Mouse (Mus musculus) intestine, embryonic 16.5 days (tissue): ENCODE measurements at regions not wholly inside any gene's neighbourhood (a gene's known extent, or its start where the extent isn't known, plus 50 kb on each side); places are given as distances from the start of the nearest gene placed in this dataset.
"Not testable (repeated sequence)": the region's sequence is repeated elsewhere in the genome, so short reads cannot be mapped to it uniquely, and the experiment has no call there.

Source experiments
- ATAC-seq: fragments of 200-750 bp; cut with Nextera tagmentation; 2 replicates; pipeline ENCODE4 v1.8.0; 2017; ENCODE audit warnings: moderate TSS enrichment, moderate library complexity
- H3K27ac ChIP-seq: fragments of 300-500 bp; sonication (generic); 2 replicates; pipeline ENCODE4 v1.5.1; 2014; ENCODE audit warnings: mild to moderate bottlenecking, low read length
- H3K27me3 ChIP-seq: fragments of 300-500 bp; sonication (generic); replicated peaks from 2 replicates; pipeline ENCODE4 v1.6.1; 2014; ENCODE audit warnings: low read length, control low read depth, mixed read lengths; ENCODE audit not compliant: control insufficient read depth, insufficient read depth
- H3K36me3 ChIP-seq: fragments of 300-500 bp; sonication (generic); 2 replicates; pipeline ENCODE4 v1.6.1; 2014; ENCODE audit warnings: low read length, control low read depth; ENCODE audit not compliant: control insufficient read depth, insufficient read depth
- H3K4me1 ChIP-seq: fragments of 300-500 bp; sonication (generic); 2 replicates; pipeline ENCODE4 v1.6.1; 2014; ENCODE audit warnings: low read length, control low read depth, mixed read lengths; ENCODE audit not compliant: control insufficient read depth, insufficient read depth
- H3K4me2 ChIP-seq: fragments of 300-500 bp; sonication (generic); 2 replicates; pipeline ENCODE4 v1.6.1; 2014; ENCODE audit warnings: low read depth, low read length, control low read depth
- H3K4me3 ChIP-seq: fragments of 300-500 bp; sonication (generic); 2 replicates; pipeline ENCODE4 v1.5.1; 2014; ENCODE audit warnings: mild to moderate bottlenecking, low read length
- H3K9ac ChIP-seq: fragments of 300-500 bp; sonication (generic); 2 replicates; pipeline ENCODE4 v1.6.1; 2014; ENCODE audit warnings: low read depth, low read length
- H3K9me3 ChIP-seq: fragments of 300-500 bp; sonication (generic); 2 replicates; pipeline ENCODE4 v1.6.1; 2016; ENCODE audit warnings: low read length, control low read depth; ENCODE audit not compliant: control insufficient read depth
- WGBS: fragments of 180-500 bp; shearing (Covaris S2); extraction: QIAGEN DNeasy Blood & Tissue Kit; methylation state at CpG from one replicate; pipeline ENCODE4 v1.1.7; 2014; 5-methylcytosine and 5-hydroxymethylcytosine counted together

GRCm38 (mm10) chr2:16892381-16892780 lies 536.3 kb downstream of the Plxdc2 start:
- H3K27me3 ChIP-seq, ATAC-seq, H3K4me3 ChIP-seq, H3K4me1 ChIP-seq, H3K4me2 ChIP-seq, H3K9me3 ChIP-seq, H3K27ac ChIP-seq, H3K9ac ChIP-seq, H3K36me3 ChIP-seq: not testable (repeated sequence)
- WGBS: 57% methylated on average over 6 of the region's 6 CpGs

- H3K27me3 ChIP-seq: no peaks in the 10 kb centered on the region
- WGBS: 55% methylated on average over 1 of the region's 1 CpGs
Observed at GRCm38 (mm10) chr2:16909246-16910038, 553.3 kb downstream of the Plxdc2 start.

GRCm38 (mm10) chr2:16914633-16915032 lies 558.5 kb downstream of the Plxdc2 start:
- Histone ChIP-seq H3K27me3 (no peaks in the 10 kb centered on the region), H3K36me3 (no peaks in the 10 kb centered on the region), H3K9me3 (no peaks in the 10 kb centered on the region), H3K4me2 (no peak overlapping the region), H3K27ac (no peak overlapping the region), H3K4me3 (no peak overlapping the region), H3K9ac (no peak overlapping the region), H3K4me1 (no peaks in the 10 kb centered on the region)
- no peak for ATAC-seq
- WGBS: 27% methylated on average over 2 of the region's 2 CpGs

More at GRCm38 (mm10) chr2:16909246-16910038, 553.3 kb downstream of the Plxdc2 start:
- no peak overlapping the region for H3K27ac ChIP-seq
- H3K4me3 ChIP-seq: no peak overlapping the region
- no peak overlapping the region for H3K9ac ChIP-seq
- no peaks in the 10 kb centered on the region for H3K9me3 ChIP-seq
- no peak for ATAC-seq
- H3K4me2 ChIP-seq: no peak overlapping the region
- no peaks in the 10 kb centered on the region for H3K36me3 ChIP-seq
- H3K4me1 ChIP-seq: no peaks in the 10 kb centered on the region

GRCm38 (mm10) chr2:16929974-16930373 lies 573.9 kb downstream of the Plxdc2 start:
- 81% methylated on average over 3 of the region's 3 CpGs for WGBS
- Histone ChIP-seq H3K4me3 (no peak overlapping the region), H3K9ac (no peak overlapping the region), H3K27ac (no peak overlapping the region), H3K27me3 (no peaks in the 10 kb centered on the region), H3K36me3 (no peaks in the 10 kb centered on the region), H3K9me3 (no peaks in the 10 kb centered on the region), H3K4me2 (no peak overlapping the region), H3K4me1 (no peaks in the 10 kb centered on the region)
- no peak for ATAC-seq

- Histone ChIP-seq H3K4me2 (no peak overlapping the region), H3K27me3 (no peaks in the 10 kb centered on the region), H3K36me3 (no peaks in the 10 kb centered on the region), H3K4me1 (no peaks in the 10 kb centered on the region), H3K9ac (no peak overlapping the region), H3K27ac (no peak overlapping the region), H3K4me3 (no peak overlapping the region), H3K9me3 (no peaks in the 10 kb centered on the region)
- ATAC-seq: no peak
- 88% methylated on average over 3 of the region's 3 CpGs for WGBS
Observed at GRCm38 (mm10) chr2:16959432-16959831, 603.3 kb downstream of the Plxdc2 start.

GRCm38 (mm10) chr2:16977380-16977779 lies 621.3 kb downstream of the Plxdc2 start:
- no peak for ATAC-seq
- H3K27me3 ChIP-seq: no peaks in the 10 kb centered on the region
- H3K27ac ChIP-seq: no peak overlapping the region
- no peak overlapping the region for H3K4me2 ChIP-seq
- H3K9ac ChIP-seq: no peak overlapping the region
- no peaks in the 10 kb centered on the region for H3K9me3 ChIP-seq
- 33% methylated on average over 4 of the region's 4 CpGs for WGBS
- H3K36me3 ChIP-seq: no peaks in the 10 kb centered on the region
- H3K4me3 ChIP-seq: no peak overlapping the region
- H3K4me1 ChIP-seq: no peaks in the 10 kb centered on the region

GRCm38 (mm10) chr2:16982823-16983222 lies 626.7 kb downstream of the Plxdc2 start:
- no peaks in the 10 kb centered on the region for H3K9me3 ChIP-seq
- H3K27ac ChIP-seq: no peak overlapping the region
- 80% methylated on average over 1 of the region's 1 CpGs for WGBS
- H3K9ac ChIP-seq: no peak overlapping the region
- ATAC-seq: no peak
- H3K4me3 ChIP-seq: no peak overlapping the region
- no peaks in the 10 kb centered on the region for H3K36me3 ChIP-seq
- no peaks in the 10 kb centered on the region for H3K4me1 ChIP-seq
- no peaks in the 10 kb centered on the region for H3K27me3 ChIP-seq
- no peak overlapping the region for H3K4me2 ChIP-seq

GRCm38 (mm10) chr2:16983583-16984221 lies 627.6 kb downstream of the Plxdc2 start:
- peak; percentile 90 for ATAC-seq
- Histone ChIP-seq H3K27me3 (no peaks in the 10 kb centered on the region), H3K4me3 (no peak overlapping the region), H3K4me2 (no peak overlapping the region), H3K9me3 (no peaks in the 10 kb centered on the region), H3K36me3 (no peaks in the 10 kb centered on the region), H3K9ac (no peak overlapping the region), H3K27ac (no peak overlapping the region), H3K4me1 (no peaks in the 10 kb centered on the region)
- WGBS: 63% methylated on average over 5 of the region's 5 CpGs
